Mouse (Mus musculus) CH12F3 (cell line): Measurements from ENCODE around the gene Trim67.

ENCODE experiments used
- in situ Hi-C: fragments of 300-500 bp; cut with MboI; formaldehyde crosslinking; loops from 2 replicates; pipeline ENCODE4 v1.14.3; 2020; ENCODE audit warnings: low sequenced_read_pairs

Trim67 gene

GRCm38 (mm10) chr8:124792708-124793107 is at the start of gene Trim67:
TSS of gene Trim67 (plus strand) at chr8:124793092.
- in situ Hi-C loops: no loop called here

- in situ Hi-C loops: no loop called here
Observed at GRCm38 (mm10) chr8:124746661-124747060, 46.2 kb upstream of the Trim67 start.

GRCm38 (mm10) chr8:124751191-124751590 is 41.7 kb upstream of the Trim67 start:
- in situ Hi-C loops: no loop called here

GRCm38 (mm10) chr8:124751709-124752173 is 41.2 kb upstream of the Trim67 start, which contains the start of gene Fam89a:
TSS of gene Fam89a (minus strand) at chr8:124751832.
- in situ Hi-C loops: no loop called here

GRCm38 (mm10) chr8:124752325-124752862 is 40.5 kb upstream of the Trim67 start:
- in situ Hi-C loops: no loop called here

GRCm38 (mm10) chr8:124754101-124754791 is 38.6 kb upstream of the Trim67 start:
- in situ Hi-C loops: no loop called here

- in situ Hi-C loops: no loop called here
Observed at GRCm38 (mm10) chr8:124754792-124755190, 38.1 kb upstream of the Trim67 start.

- in situ Hi-C loops: no loop called here
Observed at GRCm38 (mm10) chr8:124755481-124755880, 37.4 kb upstream of the Trim67 start.

- in situ Hi-C loops: no loop called here
Observed at GRCm38 (mm10) chr8:124756153-124756552, 36.7 kb upstream of the Trim67 start.

- in situ Hi-C loops: no loop called here
Observed at GRCm38 (mm10) chr8:124756601-124757000, 36.3 kb upstream of the Trim67 start.

GRCm38 (mm10) chr8:124758544-124758943 is 34.3 kb upstream of the Trim67 start:
- in situ Hi-C loops: no loop called here

GRCm38 (mm10) chr8:124763061-124763460 is 29.8 kb upstream of the Trim67 start:
- in situ Hi-C loops: no loop called here

- in situ Hi-C loops: no loop called here
Observed at GRCm38 (mm10) chr8:124772389-124772788, 20.5 kb upstream of the Trim67 start.

- in situ Hi-C loops: no loop called here
Observed at GRCm38 (mm10) chr8:124775695-124776094, 17.2 kb upstream of the Trim67 start.

- in situ Hi-C loops: no loop called here
Observed at GRCm38 (mm10) chr8:124780236-124780635, 12.7 kb upstream of the Trim67 start.

GRCm38 (mm10) chr8:124782431-124782830 is 10.5 kb upstream of the Trim67 start:
- in situ Hi-C loops: no loop called here

- in situ Hi-C loops: no loop called here
Observed at GRCm38 (mm10) chr8:124783228-124783627, 9.7 kb upstream of the Trim67 start.

- in situ Hi-C loops: no loop called here
Observed at GRCm38 (mm10) chr8:124784613-124785012, 8.3 kb upstream of the Trim67 start.

- in situ Hi-C loops: no loop called here
Observed at GRCm38 (mm10) chr8:124790676-124791075, 2.2 kb upstream of the Trim67 start.

- in situ Hi-C loops: no loop called here
Observed at GRCm38 (mm10) chr8:124791751-124792150, 1.1 kb upstream of the Trim67 start.

GRCm38 (mm10) chr8:124792186-124792585 is 706 bp upstream of the Trim67 start:
- in situ Hi-C loops: no loop called here

- in situ Hi-C loops: no loop called here
Observed at GRCm38 (mm10) chr8:124793172-124793651, 320 bp downstream of the Trim67 start.
